8 mouse cellular contexts compared by ENCODE assay signal in the genomic region with DNA sequence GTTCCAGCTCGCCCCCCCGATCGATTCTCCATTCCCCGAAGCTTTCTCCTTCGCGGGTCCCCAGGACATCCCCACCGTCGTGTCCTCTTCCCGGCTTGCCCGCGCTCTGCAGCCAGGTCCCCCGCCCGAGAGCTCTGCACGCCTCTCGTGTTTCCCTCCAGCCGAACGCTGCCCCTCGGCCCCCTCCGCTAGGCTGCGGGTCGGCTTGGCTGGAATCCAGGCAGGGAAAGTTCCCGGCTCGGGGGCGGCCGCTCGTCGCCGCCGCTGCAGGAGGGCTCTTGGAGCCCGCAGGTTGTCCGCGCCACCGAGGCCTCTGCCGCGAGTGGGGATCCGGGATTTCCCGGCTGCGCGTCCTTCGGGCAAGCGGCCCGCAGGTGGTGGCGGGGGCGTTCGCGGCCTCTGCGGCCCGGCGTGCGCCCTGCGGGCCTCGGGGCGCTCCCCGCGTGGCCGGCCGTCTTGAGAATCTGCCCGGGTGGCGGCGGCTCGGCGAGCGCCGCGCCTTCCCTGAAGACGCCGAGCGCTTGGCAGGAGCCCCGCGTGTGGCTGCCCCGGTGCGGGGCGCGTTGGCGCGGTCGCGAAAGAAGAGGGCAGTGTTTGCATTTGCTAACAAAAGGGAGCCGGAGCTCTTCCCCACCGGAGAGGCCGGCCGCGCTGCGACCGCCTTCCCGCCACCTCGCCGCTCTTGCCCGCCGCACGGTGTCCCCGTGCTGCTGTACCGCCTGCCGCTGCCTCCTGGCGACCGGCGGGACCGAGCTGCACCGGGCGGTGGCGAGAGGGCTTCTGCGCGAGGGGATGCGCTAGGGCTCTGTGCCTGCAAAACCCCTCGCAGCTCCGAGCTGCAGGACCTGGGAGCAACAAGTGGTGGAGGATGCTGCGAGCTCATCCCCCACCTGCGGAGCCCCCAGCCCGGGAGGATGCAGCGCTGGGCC. TPM values are rescaled to one million over a fixed set of nuclear protein-coding genes. Genes with fewer than 3 reads are reported as not detected.
DNase-seq lines count a peak whose midpoint lies in the region; ATAC-seq and TF ChIP-seq lines count a peak whose summit lies in the region.

No protein-coding gene starts in this region.

- H3K9me3 ChIP-seq in hindbrain, embryonic 15.5 days: no peaks in the 10 kb centered on the region

- peaks cover 6% of the 10 kb centered on the region; the same call in 1 of the 2 replicates for H3K27me3 ChIP-seq in hindbrain, embryonic 15.5 days

- peak; percentile 6; the same call in 1 of the 2 replicates for ATAC-seq in hindbrain, embryonic 15.5 days (ENCODE audit: low FRiP score, low read depth)
- ATAC-seq in monocyte, adult 5-6 weeks (replicated peaks; ENCODE audit: insufficient number of reproducible peaks, low FRiP score, low TSS enrichment, poor library complexity, severe bottlenecking): no peak

- peak overlapping the region; percentile 83 for H3K9ac ChIP-seq in hindbrain, embryonic 15.5 days

- H3K36me3 ChIP-seq in hindbrain, embryonic 15.5 days: no peaks in the 10 kb centered on the region

- TF ChIP-seq CTCF in gastrocnemius, adult 2 months (IDR thresholded peaks at IDR 0.05): peak; percentile 48

- peak overlapping the region; percentile 86 for H3K4me3 ChIP-seq in gastrocnemius, adult 2 months
- H3K4me3 ChIP-seq in hindbrain, embryonic 15.5 days: peak overlapping the region; percentile 81

- peak; percentile 68 for DNase-seq in ZHBTc4 (ENCODE audit: low read depth, low spot score)
- peak; percentile 85 to 87 for DNase-seq in cerebellum, postnatal 14 days
- peak; percentile 80 for DNase-seq in gastrocnemius, adult 2 months
- peak; percentile 54 to 55 for DNase-seq in left cerebral cortex, adult 8-10 months (ENCODE audit: low spot score in 2 of 2)
- peak; percentile 71 to 82 for DNase-seq in lung, postnatal 4 days
- DNase-seq in right cerebral cortex, postnatal 14 days: peak; percentile 67

- H3K27ac ChIP-seq in gastrocnemius, adult 2 months: peak overlapping the region; percentile 75
- peak overlapping the region; percentile 89 for H3K27ac ChIP-seq in hindbrain, embryonic 15.5 days (replicated peaks)

- H3K4me2 ChIP-seq in hindbrain, embryonic 15.5 days: peak overlapping the region; percentile 65

- intact Hi-C loops in gastrocnemius, adult 2 months (cut with DNase I): loop anchor here (2.0 kb wide), 1 partner anchor 168 kb away; no protein-coding TSS in a partner anchor

- H3K4me1 ChIP-seq in hindbrain, embryonic 15.5 days (replicated peaks): peaks cover 22% of the 10 kb centered on the region

- WGBS in hindbrain, embryonic 15.5 days: under 1% methylated on average over 105 of the region's 110 CpGs

RNA-seq across cellular contexts. Expression of a gene that starts 1.2 kb away (rescaled TPM):
- total RNA-seq in gastrocnemius, adult 2 months (2021): 1 to 10 TPM; 3.1 to 4.9 TPM
- polyA plus RNA-seq in hindbrain, embryonic 15.5 days (2015; fragmentation: Nextera tagmentation; extraction: Ambion mirVana): 190 and 207 TPM in 2 replicates
- total RNA-seq in left cerebral cortex, adult 8-10 months (2022): 100 to 1,000 TPM; 218 to 230 (median 223) TPM
- 0.10 to 1.3 TPM in 2 of 3 replicates, not detected in the other for total RNA-seq in monocyte, adult 5-6 weeks (2017)

Comparison
In these comparisons a context has a peak if more than half of its experiments do, and no peak if none do; other contexts are left out.
1. RNA of a gene that starts 1.2 kb away (total RNA-seq): 218 to 230 TPM in left cerebral cortex, adult 8-10 months; 3.1 to 4.9 TPM in gastrocnemius, adult 2 months and 0.10 to 1.3 TPM in monocyte, adult 5-6 weeks; every median in the first group is over 10 times any median in the second.
2. Peak in every context shown above with its lines, with median percentiles within 50 percentile points of each other: DNase-seq.